Mouse (Mus musculus) intestine, embryonic 14.5 days (tissue): ENCODE results near the gene Hmbs. TPM values are rescaled to one million over a fixed set of nuclear protein-coding genes. Genes with fewer than 3 reads are reported as not detected.
"Not testable (repeated sequence)": the region's sequence is repeated elsewhere in the genome, so short reads cannot be mapped to it uniquely, and the experiment has no call there.

ENCODE experiments used
- ATAC-seq: fragments of 200-750 bp; cut with Nextera tagmentation; replicated peaks from 2 replicates; pipeline ENCODE4 v1.8.0; 2017; ENCODE audit warnings: low read depth, moderate number of reproducible peaks, moderate TSS enrichment, moderate library complexity; ENCODE audit not compliant: low FRiP score, low TSS enrichment
- DNase-seq: peaks from one replicate; pipeline ENCODE4 v3.0.0-alpha.2; 2018; ENCODE audit warnings: low spot score
- H3K27ac ChIP-seq: fragments of 300-500 bp; sonication (generic); 2 replicates; pipeline ENCODE4 v1.5.1; 2014; ENCODE audit warnings: low read depth, mild to moderate bottlenecking, control low read depth
- H3K27me3 ChIP-seq: fragments of 300-500 bp; sonication (generic); replicated peaks from 2 replicates; pipeline ENCODE4 v1.6.1; 2014; ENCODE audit warnings: low read length, control low read depth; ENCODE audit not compliant: control insufficient read depth, insufficient read depth
- H3K36me3 ChIP-seq: fragments of 300-500 bp; sonication (generic); 2 replicates; pipeline ENCODE4 v1.6.1; 2014; ENCODE audit warnings: low read length, control low read depth; ENCODE audit not compliant: control insufficient read depth, insufficient read depth
- H3K4me1 ChIP-seq: fragments of 300-500 bp; sonication (generic); replicated peaks from 2 replicates; pipeline ENCODE4 v1.6.1; 2014; ENCODE audit warnings: low read length, control low read depth, mixed read lengths; ENCODE audit not compliant: control insufficient read depth, insufficient read depth
- H3K4me2 ChIP-seq: fragments of 300-500 bp; sonication (generic); 2 replicates; pipeline ENCODE4 v1.6.1; 2014; ENCODE audit warnings: low read length
- H3K4me3 ChIP-seq: fragments of 300-500 bp; sonication (generic); 2 replicates; pipeline ENCODE4 v1.5.1; 2014; ENCODE audit warnings: low read depth, low read length, control low read depth, mixed read lengths
- H3K9ac ChIP-seq: fragments of 300-500 bp; sonication (generic); 2 replicates; pipeline ENCODE4 v1.6.1; 2014; ENCODE audit warnings: mild to moderate bottlenecking, low read length
- H3K9me3 ChIP-seq: fragments of 300-500 bp; sonication (generic); 2 replicates; pipeline ENCODE4 v1.6.1; 2016; ENCODE audit warnings: low read length, control low read depth; ENCODE audit not compliant: control insufficient read depth
- WGBS: fragments of 180-500 bp; shearing (Covaris S2); extraction: QIAGEN DNeasy Blood & Tissue Kit; methylation state at CpG from one replicate; pipeline ENCODE4 v1.1.7; 2014; 5-methylcytosine and 5-hydroxymethylcytosine counted together
- polyA plus RNA-seq: library from polyadenylated mRNA; unstranded; fragments of >200 nt; fragmentation: Nextera tagmentation; extraction: Ambion mirVana; gene quantifications from 2 replicates; pipeline ENCODE4 v1.2.1, GENCODE M21; 2014

Hmbs gene
- polyA plus RNA-seq, 1 experiment from 2014 or later: 128 TPM

DNA sequence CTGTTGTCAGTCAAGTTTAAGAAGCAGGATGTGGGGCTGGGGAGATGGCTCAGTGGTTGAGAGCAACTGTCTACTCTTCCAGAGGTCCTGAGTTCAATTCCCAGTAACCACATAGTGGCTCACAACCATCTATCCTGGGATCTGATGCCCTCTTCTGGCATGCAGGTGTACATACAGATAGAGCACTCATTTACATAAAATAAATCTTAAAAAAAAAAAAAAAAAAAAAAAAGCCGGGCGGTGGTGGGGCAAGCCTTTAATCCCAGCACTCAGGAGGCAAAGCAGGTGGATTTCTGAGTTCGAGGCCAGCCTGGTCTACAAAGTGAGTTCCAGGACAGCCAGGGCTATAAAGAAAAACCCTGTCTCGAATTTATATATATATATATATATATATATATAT lies 20.4 kb downstream of the Hmbs start:
- not testable (repeated sequence) for H3K4me2 ChIP-seq, H3K27me3 ChIP-seq, H3K27ac ChIP-seq, H3K4me3 ChIP-seq, DNase-seq, ATAC-seq, H3K9ac ChIP-seq, H3K36me3 ChIP-seq, H3K9me3 ChIP-seq
- H3K4me1 ChIP-seq: peaks cover 18% of the 10 kb centered on the region
- WGBS: 87% methylated on average over 4 of the region's 4 CpGs

GRCm38 (mm10) chr9:44320799-44321133 lies 23.3 kb downstream of the Hmbs start:
- DNase-seq: peak; percentile 55
- Histone ChIP-seq H3K4me3 (peak overlapping the region; percentile 75), H3K4me1 (peaks cover 15% of the 10 kb centered on the region), H3K9ac (peak overlapping the region; percentile 55), H3K27ac (peak overlapping the region; percentile 78), H3K9me3 (no peaks in the 10 kb centered on the region), H3K36me3 (peaks cover 4% of the 10 kb centered on the region), H3K4me2 (peak overlapping the region; percentile 56), H3K27me3 (no peaks in the 10 kb centered on the region)
- peak; percentile 22; the same call in 1 of the 2 replicates for ATAC-seq
- 33% methylated on average over 6 of the region's 6 CpGs for WGBS

GRCm38 (mm10) chr9:44319887-44320798 lies 23.9 kb downstream of the Hmbs start, which contains the start of gene C2cd2l:
TSS of gene C2cd2l (minus strand) at chr9:44320285.
- peaks cover 10% of the 10 kb centered on the region for H3K36me3 ChIP-seq
- ATAC-seq (peak; percentile 97), DNase-seq (peak; percentile 93)
- H3K9me3 ChIP-seq: no peaks in the 10 kb centered on the region
- no peaks in the 10 kb centered on the region for H3K27me3 ChIP-seq
- H3K4me3 ChIP-seq: peak within 1 kb of the TSS; percentile 75
- peaks cover 14% of the 10 kb centered on the region for H3K4me1 ChIP-seq
- peak within 1 kb of the TSS; percentile 68 for H3K9ac ChIP-seq
- H3K27ac ChIP-seq: peak within 1 kb of the TSS; percentile 78
- H3K4me2 ChIP-seq: peak within 1 kb of the TSS; percentile 56
- WGBS: under 1% methylated on average over 67 of the region's 67 CpGs

- H3K36me3 ChIP-seq: peaks cover 16% of the 10 kb centered on the region
- H3K4me3 ChIP-seq: peak overlapping the region; percentile 75
- peaks cover 14% of the 10 kb centered on the region for H3K4me1 ChIP-seq
- no peaks in the 10 kb centered on the region for H3K27me3 ChIP-seq
- DNase-seq (no peak), ATAC-seq (peak; percentile 13; the same call in 1 of the 2 replicates)
- H3K9me3 ChIP-seq: no peaks in the 10 kb centered on the region
- no peak overlapping the region for H3K27ac ChIP-seq
- peak overlapping the region; percentile 68 for H3K9ac ChIP-seq
- 2% methylated on average over 37 of the region's 37 CpGs for WGBS
- peak overlapping the region; percentile 56 for H3K4me2 ChIP-seq
Measured at GRCm38 (mm10) chr9:44319105-44319886, 24.7 kb downstream of the Hmbs start.

- H3K4me1 ChIP-seq: peaks cover 14% of the 10 kb centered on the region
- ATAC-seq: no peak
- H3K27ac ChIP-seq: no peak overlapping the region
- no peaks in the 10 kb centered on the region for H3K27me3 ChIP-seq
- H3K9me3 ChIP-seq: no peaks in the 10 kb centered on the region
- WGBS: 35% methylated on average over 3 of the region's 3 CpGs
- DNase-seq: no peak
- peak overlapping the region; percentile 75 for H3K4me3 ChIP-seq
- peaks cover 18% of the 10 kb centered on the region for H3K36me3 ChIP-seq
- H3K9ac ChIP-seq: peak overlapping the region; percentile 68
- peak overlapping the region; percentile 56 for H3K4me2 ChIP-seq
Measured at GRCm38 (mm10) chr9:44318826-44319095, 25.3 kb downstream of the Hmbs start.

- 47% methylated on average over 5 of the region's 5 CpGs for WGBS
- Histone ChIP-seq H3K4me3 (peak overlapping the region; percentile 75; the same call in 1 of the 2 replicates), H3K27ac (no peak overlapping the region), H3K27me3 (no peaks in the 10 kb centered on the region), H3K4me2 (peak overlapping the region; percentile 56), H3K9ac (no peak overlapping the region), H3K4me1 (peaks cover 14% of the 10 kb centered on the region), H3K9me3 (no peaks in the 10 kb centered on the region), H3K36me3 (peaks cover 23% of the 10 kb centered on the region)
- no peak for ATAC-seq
- DNase-seq: no peak
Measured at GRCm38 (mm10) chr9:44318076-44318825, 25.8 kb downstream of the Hmbs start.

DNA sequence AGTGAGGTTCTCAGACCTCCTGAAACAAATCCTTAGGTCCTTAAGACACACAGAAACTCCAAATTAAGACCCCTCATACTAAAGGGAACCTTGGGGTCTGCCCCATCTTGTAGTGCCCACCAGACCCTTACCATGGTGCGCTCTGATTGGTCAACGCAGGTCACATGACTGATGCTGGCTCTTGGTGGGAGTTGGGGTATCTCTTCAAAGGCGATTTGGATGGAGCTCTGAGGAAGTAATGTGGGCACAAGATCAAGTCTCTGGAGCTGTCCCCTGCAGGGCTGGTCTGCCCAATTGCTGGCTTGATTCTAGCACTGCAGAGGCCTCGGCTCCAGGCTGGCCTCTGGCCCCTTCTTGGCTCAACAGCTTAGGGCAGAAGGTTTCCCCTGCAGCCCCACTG lies 26.6 kb downstream of the Hmbs start:
- Histone ChIP-seq H3K4me1 (peaks cover 14% of the 10 kb centered on the region), H3K36me3 (peaks cover 25% of the 10 kb centered on the region), H3K27me3 (no peaks in the 10 kb centered on the region), H3K4me2 (no peak overlapping the region), H3K9me3 (no peaks in the 10 kb centered on the region), H3K27ac (no peak overlapping the region), H3K9ac (no peak overlapping the region), H3K4me3 (no peak overlapping the region)
- ATAC-seq: no peak
- 77% methylated on average over 4 of the region's 4 CpGs for WGBS
- DNase-seq: no peak

GRCm38 (mm10) chr9:44314910-44315309 lies 29.1 kb downstream of the Hmbs start:
- Histone ChIP-seq H3K27ac (no peak overlapping the region), H3K36me3 (peaks cover 25% of the 10 kb centered on the region), H3K9ac (no peak overlapping the region), H3K4me2 (no peak overlapping the region), H3K4me1 (peaks cover 24% of the 10 kb centered on the region), H3K9me3 (no peaks in the 10 kb centered on the region), H3K27me3 (no peaks in the 10 kb centered on the region), H3K4me3 (no peak overlapping the region)
- 90% methylated on average over 18 of the region's 18 CpGs for WGBS
- no peak for DNase-seq
- no peak for ATAC-seq
